Mouse (Mus musculus): ENCODE measurements around the gene Cd151.
A peak's percentile ranks its signal among the peaks of the same experiment; 100 is the strongest.

The Cd151 gene

DNA sequence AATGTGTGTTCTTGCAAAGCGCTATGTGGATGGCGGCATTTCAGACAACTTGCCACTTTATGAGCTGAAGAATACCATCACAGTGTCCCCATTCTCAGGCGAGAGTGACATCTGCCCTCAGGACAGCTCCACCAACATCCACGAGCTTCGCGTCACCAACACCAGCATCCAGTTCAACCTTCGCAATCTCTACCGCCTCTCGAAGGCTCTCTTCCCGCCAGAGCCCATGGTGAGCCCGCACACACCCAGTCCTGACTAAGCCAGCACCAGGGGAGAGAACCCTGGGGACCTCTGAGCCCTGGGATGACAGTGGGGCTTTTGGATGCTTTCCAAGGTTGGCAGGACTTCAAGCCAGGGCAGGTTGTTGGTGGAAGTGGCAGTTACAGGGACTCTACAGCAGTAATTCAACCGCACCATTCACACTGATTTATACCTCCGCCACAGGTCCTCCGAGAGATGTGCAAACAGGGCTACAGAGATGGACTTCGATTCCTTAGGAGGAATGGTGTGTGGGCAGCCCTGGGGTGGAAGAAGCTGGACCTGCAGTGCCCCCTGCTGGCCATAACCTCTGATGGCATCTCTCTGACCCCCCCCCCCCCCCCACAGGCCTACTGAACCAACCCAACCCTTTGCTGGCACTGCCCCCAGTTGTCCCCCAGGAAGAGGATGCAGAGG lies 9.1 kb upstream of the Cd151 start:
- no peak for DNase-seq (ENCODE audit: low spot score in 2 of 2)

DNA sequence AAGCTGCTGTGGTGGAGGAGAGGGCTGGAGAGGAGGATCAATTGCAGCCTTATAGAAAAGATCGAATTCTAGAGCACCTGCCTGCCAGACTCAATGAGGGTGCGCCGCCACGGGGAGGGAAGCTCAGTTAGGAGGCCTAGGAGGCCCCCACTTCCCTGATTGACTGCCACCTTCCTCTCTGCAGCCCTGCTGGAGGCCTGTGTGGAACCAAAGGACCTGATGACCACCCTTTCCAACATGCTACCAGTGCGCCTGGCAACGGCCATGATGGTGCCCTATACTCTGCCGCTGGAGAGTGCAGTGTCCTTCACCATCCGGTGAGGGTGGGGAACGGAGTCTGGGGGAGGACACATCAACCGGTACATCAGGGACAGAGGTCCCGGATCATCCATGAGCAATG lies 8.5 kb upstream of the Cd151 start:
- no peak for DNase-seq (ENCODE audit: low spot score in 2 of 2)

DNA sequence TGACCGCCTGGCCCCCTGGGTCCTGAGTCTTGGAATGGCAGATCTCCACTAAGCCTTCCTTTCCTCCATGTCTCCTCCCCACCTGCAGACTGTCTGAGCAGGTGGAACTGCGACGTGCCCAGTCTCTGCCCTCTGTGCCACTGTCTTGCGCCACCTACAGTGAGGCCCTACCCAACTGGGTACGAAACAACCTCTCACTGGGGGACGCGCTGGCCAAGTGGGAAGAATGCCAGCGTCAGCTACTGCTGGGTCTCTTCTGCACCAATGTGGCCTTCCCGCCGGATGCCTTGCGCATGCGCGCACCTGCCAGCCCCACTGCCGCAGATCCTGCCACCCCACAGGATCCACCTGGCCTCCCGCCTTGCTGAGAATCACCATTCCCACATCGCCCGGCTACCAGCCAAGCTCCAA lies 7.9 kb upstream of the Cd151 start:
- DNase-seq (ENCODE audit: low spot score in 2 of 2): no peak

DNA sequence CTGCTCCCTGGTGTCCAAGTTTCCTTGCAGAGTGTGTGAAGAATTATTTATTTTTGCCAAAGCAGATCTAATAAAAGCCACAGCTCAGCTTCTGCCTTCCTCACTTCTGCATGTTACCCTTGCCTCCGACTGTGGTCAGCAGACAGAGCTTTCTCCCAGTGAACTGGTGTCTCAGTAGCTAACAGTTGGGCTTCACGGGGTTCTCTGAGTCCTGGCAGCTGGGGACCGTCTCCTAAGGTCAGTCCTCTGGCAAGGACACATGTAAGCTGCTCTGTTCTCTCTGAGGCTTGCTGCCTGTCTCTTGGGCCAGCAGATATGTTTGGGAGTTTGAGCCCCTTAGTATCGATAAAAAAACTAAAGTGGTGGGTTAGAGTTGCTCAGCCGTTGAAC lies 7.2 kb upstream of the Cd151 start:
- DNase-seq (ENCODE audit: low spot score in 2 of 2): no peak

DNA sequence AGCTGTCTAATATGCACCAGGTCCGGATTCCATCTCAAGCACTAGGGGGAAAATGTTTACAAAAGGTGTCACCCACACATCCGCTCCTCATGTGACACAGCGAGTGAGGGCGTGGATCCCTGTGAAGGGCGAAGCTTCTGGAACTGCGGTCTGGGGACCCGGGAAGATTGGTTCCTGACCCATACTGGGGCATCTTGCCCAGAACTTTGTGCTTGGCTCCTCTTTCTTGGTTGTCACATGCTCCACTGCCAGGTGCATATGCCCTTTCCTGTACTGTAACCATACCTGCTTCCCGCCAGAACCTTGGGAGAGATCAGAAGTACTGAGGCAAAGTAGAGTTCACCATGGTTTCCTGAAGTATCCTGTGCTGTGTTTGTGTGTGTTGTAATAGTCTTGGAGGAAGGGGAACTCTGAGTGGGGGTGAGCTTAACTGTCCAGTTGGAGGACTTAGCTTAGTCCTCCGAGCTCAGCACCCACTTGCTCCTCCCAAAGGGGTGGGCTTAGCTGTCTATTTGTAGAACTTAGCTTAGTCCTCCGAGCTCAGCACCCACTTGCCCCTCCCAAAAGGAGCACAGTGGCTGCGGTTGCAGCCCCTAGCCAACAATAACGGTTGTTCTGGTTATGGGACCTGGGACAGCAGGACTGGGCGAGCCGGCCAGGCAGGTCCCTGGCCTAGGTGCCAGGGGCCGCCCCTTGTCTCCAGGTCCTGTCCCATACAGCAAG lies 6.6 kb upstream of the Cd151 start, which contains the start of gene Cracr2b:
Cracr2b (plus strand) TSS at position 704 of the 723 bp plus-strand sequence.
- no peak for DNase-seq (ENCODE audit: low spot score in 2 of 2)

DNA sequence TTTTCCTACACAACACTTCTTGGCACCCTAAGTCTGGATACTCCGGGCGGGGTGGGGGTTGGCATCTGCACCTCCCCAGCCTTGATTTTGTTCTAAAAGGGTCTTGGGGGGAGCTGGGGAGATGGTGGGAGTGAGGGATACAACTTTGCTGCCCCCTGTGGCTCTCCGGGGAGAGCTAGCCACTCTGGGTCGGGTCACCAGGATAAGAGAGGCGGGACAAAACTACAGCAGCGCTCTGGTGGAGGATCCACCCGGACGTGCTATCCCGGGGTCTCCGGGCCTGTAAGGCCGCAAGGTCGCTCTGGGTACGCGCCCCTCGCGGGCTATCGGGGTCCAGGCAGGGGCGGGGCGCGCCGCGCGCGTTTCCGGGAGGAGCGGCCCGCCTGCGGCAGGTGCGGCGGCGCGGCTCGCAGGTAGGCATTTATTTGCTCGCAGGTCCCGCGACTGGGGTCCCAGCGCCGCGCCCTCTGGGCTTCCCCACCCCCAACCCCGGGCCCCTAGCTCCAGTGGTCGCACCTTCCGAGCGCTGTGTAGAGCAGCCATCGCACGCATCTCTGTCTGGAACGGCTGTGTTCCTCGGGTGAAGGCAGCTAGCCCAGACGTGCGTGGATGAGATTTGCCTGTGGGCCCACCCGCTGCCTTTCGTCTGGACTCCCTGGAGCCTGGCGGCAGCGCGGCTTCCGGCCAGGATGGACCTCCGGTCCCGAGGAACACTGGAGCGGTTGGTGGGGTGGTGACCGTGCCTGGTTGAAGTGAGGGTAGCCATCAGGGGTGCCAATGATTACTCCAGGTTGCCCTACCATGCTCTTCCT lies 5.5 kb upstream of the Cd151 start:
- no peak for DNase-seq (ENCODE audit: low spot score in 2 of 2)

DNA sequence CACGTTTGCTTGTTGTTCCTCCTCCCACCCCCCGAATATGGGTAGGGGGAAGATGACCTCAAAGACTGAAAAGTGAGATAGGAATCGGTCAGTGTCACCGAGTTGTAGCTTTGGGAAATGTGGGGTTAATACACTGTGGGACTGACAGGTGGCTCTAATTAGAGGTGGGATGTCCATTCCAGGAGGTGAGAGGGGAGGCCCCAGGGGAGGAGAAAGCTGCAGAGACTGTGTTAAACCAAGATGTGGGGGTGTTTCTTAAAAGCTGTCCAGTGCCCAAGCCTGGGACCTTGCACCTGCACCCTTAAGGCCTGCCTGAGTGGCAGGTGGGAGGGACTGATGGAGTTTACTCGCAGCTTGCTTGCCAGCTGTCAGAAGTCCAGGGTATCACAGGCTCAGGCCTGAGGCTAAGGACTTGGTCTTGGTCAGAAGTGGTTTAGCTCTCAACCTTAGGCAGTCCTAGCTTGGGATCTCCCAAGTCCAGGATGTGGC lies 4.8 kb upstream of the Cd151 start:
- DNase-seq (ENCODE audit: low spot score in 2 of 2): no peak

DNA sequence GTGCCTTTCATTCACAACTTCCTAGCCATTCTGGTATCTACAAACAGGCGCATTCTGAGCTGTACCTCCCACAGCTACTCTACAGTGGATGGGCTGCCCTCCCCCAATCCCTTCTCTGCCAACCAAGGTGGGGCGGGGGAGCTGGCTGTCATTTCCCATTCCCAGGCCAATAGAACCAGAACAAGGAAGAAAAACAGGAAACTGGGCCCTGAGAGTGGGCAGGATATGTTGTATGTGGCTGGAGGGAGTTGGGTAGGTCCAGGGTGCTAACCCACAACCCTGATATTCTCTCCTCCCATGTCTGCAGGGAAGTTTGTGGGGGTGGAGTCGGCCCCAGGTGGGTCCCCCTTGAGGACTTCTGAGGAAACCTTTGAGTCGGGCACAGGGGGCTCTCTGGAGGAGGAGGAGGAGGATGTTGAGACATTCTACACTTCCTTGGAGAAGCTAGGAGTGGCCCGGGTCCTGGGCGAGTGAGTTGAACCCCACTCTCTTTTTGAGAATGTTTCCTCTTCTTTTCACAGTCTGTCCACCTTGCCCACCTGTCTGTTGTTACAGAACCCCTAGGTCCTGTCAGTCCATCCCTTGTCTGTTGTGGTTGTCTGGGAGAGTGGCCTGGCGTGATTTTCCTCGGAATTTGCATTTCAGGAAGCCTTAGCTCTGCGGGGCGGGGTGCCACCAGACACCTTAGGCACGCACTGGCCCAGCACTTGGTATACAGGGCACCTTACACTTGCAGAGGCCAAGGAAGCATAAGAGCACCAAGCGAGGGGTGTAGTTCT lies 3.2 kb upstream of the Cd151 start:
- DNase-seq (ENCODE audit: low spot score in 2 of 2): no peak

DNA sequence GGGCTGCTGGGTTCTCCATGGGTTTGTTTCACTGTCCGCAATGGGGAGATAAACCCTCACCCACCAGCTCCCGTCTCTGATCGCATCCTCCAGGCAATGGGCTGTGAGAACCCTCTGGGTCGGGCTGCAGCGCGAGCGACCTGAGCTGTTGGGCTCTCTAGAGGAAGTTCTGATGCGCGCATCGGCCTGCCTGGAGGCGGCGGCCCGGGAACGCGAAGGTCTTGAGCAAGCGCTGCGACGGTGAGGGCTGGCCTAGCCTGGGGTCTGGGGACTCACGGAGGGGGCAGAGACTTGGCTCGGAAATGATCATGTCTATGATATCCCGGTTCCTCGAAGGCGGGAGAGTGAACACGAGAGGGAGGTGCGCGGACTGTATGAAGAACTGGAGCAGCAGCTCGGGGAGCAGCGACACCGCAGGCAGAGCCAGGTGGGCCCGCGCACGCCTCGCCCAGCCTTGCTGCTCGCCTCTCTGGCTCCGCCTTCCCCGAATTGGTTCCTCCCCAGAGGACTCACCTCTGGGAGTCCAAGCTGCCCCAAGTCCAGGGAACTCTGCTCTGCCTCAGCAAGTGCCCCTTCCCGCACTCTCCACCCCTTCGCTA lies 2.5 kb upstream of the Cd151 start:
- DNase-seq (ENCODE audit: low spot score in 2 of 2): no peak

DNA sequence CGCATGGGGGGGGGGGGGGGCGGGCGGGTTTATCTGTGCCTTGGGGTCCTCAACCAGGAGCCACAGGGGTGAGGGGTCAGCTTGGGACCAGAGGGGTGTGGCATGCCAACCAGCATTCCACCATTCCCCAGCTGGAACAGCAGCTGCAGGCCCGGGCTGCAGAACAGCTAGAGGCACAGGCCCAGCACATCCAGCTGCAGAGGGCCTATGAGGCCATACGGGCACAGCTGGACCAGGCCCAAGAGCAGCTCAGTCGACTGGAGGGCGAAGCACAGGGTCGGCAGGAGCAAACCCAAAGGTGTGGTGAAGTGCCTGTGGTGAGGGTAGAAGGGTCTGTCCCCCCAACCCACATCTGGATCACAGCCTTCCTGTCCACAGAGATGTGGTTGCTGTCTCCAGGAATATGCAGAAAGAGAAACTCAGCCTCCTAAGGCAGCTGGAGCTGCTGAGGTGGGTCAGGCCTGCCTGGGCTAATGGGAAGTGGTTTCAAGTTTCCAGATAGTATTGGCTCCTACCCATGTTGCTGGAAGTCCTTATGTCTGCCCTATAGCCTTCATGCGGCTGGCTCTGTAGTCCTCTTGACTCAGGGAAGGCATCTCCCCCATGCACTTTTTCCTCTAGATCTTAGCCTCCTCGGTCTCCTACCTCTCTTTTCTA lies 1.7 kb upstream of the Cd151 start:
- peak in 1 of 2 experiments; percentile 8 for DNase-seq (ENCODE audit: low spot score in 2 of 2)

DNA sequence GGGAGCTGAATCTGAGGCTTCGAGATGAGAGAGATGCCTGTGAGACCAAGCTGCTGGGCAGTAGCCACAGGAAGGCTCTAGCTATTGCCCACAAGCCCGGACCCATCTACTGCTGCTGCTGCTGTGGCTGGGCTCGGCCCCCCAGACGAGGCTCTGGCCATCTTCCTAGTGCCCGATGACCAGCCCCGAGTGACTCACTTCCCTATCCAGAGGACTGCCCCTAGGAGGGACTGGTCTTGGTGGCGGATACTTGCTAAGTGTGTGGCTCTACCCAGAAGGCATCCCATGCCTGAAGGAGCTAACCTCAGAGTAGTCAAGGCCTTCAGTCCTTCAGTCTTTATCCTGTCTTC lies 1.2 kb upstream of the Cd151 start:
- no peak for DNase-seq (ENCODE audit: low spot score in 2 of 2)

DNA sequence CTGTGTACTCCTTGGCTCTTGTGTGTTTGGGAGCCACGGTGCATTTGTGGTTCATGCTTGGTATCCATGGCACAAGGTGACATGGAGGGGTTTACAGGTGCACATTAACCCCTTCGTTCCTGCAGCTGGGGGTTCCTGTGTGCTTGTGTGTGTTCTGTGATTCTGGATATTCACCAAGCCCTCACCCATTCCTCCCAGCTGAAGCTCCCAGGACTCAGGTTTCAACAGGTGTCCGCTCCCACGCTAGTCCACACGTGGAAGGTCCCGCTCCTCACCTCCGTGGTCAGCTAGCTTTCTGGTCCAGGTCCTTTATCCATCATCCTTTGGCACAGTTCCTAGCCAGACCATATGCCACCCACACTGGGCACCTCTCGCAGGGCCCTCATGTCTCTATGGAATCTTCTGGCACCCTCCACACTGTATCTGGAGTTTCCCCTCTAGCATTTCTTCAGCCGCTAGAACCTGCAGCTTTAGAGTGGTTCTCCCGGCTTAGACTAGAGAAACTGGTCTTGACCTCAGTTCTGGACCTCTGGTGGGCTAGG lies 514 bp upstream of the Cd151 start:
- DNase-seq (ENCODE audit: low spot score in 2 of 2): no peak

DNA sequence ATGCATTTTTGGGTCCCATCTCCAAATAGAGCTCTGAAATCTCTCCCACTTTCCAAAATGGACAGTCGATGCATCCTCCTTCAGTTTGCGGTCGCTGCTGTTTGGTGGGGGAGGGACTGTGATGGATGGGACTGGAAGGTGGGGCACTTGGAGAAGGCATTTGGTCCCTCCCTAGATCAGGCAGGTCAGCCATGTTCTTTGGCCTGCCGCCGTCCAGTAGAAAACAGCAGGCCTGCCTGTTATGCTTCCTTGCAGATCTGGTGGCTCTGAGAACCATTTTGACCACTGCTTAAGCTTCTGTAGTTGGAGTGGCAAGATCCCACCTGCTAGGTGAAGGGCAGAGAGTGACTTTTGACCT lies 951 bp downstream of the Cd151 start:
- DNase-seq (ENCODE audit: low spot score in 2 of 2): no peak

DNA sequence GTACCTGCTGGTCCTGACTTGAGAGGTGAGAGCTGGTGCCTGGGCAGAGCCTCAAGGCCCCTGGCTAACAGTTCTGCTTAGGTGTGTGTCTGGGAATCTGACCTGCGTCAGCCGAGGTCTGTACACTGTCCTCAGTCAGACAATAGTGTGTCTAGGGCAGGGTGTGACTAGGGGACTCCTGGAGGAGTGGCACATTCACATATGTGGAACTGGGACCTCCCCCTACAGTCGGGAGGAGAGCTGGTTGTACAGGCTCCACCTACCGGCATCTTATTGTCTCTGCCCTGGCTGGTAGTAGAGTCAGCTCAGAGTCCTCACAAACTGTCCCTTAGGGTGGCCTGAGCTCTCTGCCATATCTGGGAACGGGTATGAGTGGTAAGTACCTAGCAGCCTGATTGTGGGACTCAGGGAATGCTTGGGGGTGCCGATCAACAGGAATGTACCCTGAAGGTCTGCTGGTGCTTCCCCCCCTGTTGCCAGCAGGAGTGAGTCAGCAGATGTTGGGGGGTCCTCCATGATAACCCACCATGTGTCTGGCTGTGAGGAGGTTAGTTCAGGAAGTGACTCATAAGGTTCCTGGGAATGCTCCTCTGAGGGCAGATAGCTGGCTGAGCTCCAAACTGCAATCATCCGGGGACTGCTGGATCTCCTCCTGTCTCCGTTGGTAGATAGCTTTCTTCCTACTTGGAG lies 1.5 kb downstream of the Cd151 start:
- DNase-seq (ENCODE audit: low spot score in 2 of 2): no peak

DNA sequence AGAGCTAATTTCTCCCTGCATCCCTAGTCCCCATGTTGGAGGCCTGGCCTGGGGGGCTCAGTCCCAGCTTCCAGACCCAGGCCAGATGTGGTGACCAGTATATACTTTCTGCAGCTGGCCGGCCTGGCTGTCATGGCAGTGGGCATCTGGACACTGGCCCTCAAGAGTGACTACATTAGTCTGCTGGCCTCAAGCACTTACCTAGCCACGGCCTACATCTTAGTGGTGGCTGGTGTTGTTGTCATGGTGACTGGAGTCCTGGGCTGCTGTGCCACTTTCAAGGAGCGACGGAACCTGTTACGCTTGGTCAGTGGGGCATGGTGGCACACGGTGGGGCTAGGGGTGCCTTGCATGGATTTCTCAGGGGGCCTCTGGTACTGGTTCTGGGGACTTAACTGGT lies 2.2 kb downstream of the Cd151 start:
- DNase-seq (ENCODE audit: low spot score in 2 of 2): no peak

DNA sequence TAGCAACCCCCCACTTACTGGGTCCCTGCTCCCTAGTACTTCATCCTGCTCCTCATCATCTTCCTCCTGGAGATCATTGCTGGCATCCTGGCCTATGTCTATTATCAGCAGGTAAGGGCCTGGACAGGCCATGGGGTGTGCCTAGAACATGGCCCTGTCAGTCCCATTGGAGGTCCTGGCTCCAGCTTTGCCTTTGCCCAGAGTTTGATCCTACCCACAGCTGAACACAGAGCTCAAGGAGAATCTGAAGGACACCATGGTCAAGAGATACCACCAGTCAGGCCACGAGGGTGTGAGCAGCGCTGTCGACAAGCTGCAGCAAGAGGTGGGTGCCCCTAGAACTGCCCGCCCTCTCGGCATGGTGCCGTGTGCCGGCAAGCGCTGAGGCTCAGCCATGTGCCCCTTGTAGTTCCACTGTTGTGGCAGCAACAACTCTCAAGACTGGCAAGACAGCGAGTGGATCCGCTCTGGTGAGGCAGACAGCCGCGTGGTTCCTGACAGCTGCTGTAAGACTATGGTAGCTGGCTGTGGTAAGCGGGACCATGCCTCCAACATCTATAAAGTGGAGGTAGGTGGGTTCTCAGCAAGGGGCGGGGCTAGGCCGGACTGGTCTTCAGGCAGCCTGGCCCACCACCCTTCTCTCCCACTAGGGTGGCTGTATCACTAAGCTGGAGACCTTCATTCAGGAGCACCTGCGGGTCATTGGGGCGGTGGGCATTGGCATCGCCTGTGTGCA lies 2.9 kb downstream of the Cd151 start:
- no peak for DNase-seq (ENCODE audit: low spot score in 2 of 2)

DNA sequence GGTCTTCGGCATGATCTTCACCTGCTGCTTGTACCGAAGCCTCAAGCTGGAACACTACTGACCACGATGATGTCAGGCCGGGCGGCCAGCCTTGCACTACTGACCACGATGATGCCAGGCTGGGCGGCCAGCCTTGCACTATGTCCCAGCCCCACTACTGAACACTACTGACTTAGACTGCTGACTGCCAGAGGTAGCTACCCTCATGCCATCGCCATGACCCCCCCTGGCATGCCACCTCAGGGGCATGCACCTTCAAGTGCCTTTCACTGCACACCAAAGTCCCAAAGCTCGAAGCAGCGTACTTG lies 3.4 kb downstream of the Cd151 start:
- no peak for DNase-seq (ENCODE audit: low spot score in 2 of 2)

DNA sequence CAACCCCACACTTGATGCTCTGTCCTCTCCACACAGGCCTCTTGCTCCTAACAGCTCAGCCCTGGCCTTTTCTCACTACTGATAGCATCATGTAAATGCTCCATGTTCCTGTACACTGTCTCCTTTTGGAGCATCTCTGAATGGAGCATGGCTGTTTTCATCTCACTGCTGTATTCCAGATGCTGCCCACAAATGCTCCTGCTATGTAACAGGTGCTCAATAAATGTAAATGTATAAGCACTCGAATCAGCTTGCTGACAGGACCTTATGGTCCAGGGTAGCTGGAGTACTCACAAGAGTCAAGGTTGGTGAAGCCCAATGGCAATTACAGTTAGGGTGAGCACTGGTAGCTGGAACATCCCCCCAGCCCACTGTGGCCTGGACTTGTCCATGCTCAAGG lies 4.0 kb downstream of the Cd151 start:
- DNase-seq (ENCODE audit: low spot score in 2 of 2): no peak

DNA sequence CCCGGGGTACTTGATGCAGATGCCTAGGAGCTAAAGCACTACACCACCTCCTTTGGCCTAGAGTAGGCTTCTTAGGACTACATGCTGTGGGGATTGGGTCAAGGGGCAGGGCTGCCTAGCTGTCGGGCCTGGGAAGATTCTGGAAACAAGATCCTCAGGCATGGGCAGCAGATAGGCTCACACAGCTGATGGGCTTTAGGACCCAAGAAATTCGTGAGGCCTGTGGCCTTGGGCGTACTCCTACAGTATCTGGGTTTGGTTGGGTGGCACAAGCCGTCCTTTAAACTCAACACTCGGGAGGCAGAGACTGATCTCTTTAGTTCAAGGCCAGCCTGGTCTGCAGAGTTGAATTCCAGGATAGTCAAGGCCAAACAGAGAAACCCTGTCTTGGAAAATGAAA lies 5.0 kb downstream of the Cd151 start:
- DNase-seq (ENCODE audit: low spot score in 2 of 2): no peak

DNA sequence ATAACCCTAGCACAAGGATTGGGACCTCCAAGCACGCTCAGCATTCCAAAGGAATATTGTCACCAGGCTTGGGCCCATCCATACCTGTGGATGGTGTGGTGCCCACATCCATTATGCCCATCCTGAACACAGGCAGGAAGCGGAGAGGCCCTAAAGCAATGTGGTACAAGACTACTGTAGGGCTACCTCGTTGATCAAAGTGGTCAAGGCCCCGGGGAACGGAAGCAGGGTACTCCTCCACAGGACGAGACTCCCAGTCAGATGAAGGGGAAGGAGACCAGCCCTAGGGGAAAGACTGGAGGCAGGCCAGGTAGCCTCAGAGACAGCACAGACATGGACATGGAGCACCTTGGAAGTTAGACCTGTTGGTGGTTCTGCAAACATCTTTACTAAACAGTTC lies 5.6 kb downstream of the Cd151 start:
- DNase-seq (ENCODE audit: low spot score in 2 of 2): no peak

Data from frontal cortex, postnatal 14 days (tissue).